Mouse (Mus musculus) embryonic fibroblast, embryonic 13.5 days (primary cell): ENCODE measurements around the gene Pcbp1.

Source experiments
- CTCF ChIP-seq: IDR thresholded peaks from 2 replicates; pipeline ENCODE4 v1.5.1; 2011; ENCODE audit warnings: mild to moderate bottlenecking, control low read depth, low read length, moderate library complexity, borderline replicate concordance; ENCODE audit not compliant: insufficient read depth
- POLR2A ChIP-seq: IDR thresholded peaks from 2 replicates; pipeline ENCODE4 v1.6.1; 2011; ENCODE audit warnings: low read depth, mild to moderate bottlenecking, control low read depth, low read length, moderate library complexity

- no peak for TF ChIP-seq POLR2A
- peak; percentile 56; the same call in 1 of the 2 replicates for TF ChIP-seq CTCF
These were observed 19.1 kb upstream of the Pcbp1 start for GRCm38 (mm10) chr6:86545236-86545635.
